Mouse (Mus musculus): ENCODE measurements at regions not wholly inside any gene's neighbourhood (a gene's known extent, or its start where the extent isn't known, plus 50 kb on each side); places are given as distances from the start of the nearest gene placed in this dataset.

- Histone ChIP-seq H3K4me2 (ENCODE audit: low read length) (no peak overlapping the region), H3K27ac (replicated peaks in 1 of 2; ENCODE audit: control insufficient read depth in 1 of 2, insufficient read depth in 1 of 2, low read depth in 2 of 2, low read length in 2 of 2) (no peak overlapping the region), H3K9ac (ENCODE audit: low read length) (no peak overlapping the region), H3K36me3 (ENCODE audit: control insufficient read depth, insufficient read depth, low read length) (no peaks in the 10 kb centered on the region), H3K4me3 (ENCODE audit: control insufficient read depth in 1 of 2, insufficient read depth in 1 of 2, low read depth in 1 of 2, low read length in 2 of 2) (no peak overlapping the region), H3K9me3 (ENCODE audit: control insufficient read depth, low read length) (peaks cover 8% of the 10 kb centered on the region), H3K27me3 (ENCODE audit: control insufficient read depth, insufficient read depth, low read length) (no peaks in the 10 kb centered on the region), H3K4me1 (ENCODE audit: control insufficient read depth in 2 of 2, insufficient read depth in 2 of 2, low read length in 2 of 2) (no peaks in the 10 kb centered on the region)
- ATAC-seq (ENCODE audit: insufficient number of reproducible peaks, insufficient read depth, low FRiP score, low read depth) = no peak
- WGBS = 80% methylated on average over 5 of the region's 5 CpGs
Measured at GRCm38 (mm10) chr10:66733631-66734030, 362.3 kb upstream of the Jmjd1c start.

GRCm38 (mm10) chr10:66734853-66735252, 361.1 kb upstream of the Jmjd1c start:
- no peaks in the 10 kb centered on the region for H3K27me3 ChIP-seq (ENCODE audit: control insufficient read depth, insufficient read depth, low read length)
- H3K4me3 ChIP-seq (ENCODE audit: control insufficient read depth in 1 of 2, insufficient read depth in 1 of 2, low read depth in 1 of 2, low read length in 2 of 2) = no peak overlapping the region
- H3K27ac ChIP-seq (replicated peaks in 1 of 2; ENCODE audit: control insufficient read depth in 1 of 2, insufficient read depth in 1 of 2, low read depth in 2 of 2, low read length in 2 of 2) = no peak overlapping the region
- H3K9me3 ChIP-seq (ENCODE audit: control insufficient read depth, low read length) = peaks cover 4% of the 10 kb centered on the region
- H3K9ac ChIP-seq (ENCODE audit: low read length) = no peak overlapping the region
- H3K36me3 ChIP-seq (ENCODE audit: control insufficient read depth, insufficient read depth, low read length) = no peaks in the 10 kb centered on the region
- H3K4me2 ChIP-seq (ENCODE audit: low read length) = no peak overlapping the region
- 53% methylated on average over 5 of the region's 5 CpGs for WGBS
- H3K4me1 ChIP-seq (ENCODE audit: control insufficient read depth in 2 of 2, insufficient read depth in 2 of 2, low read length in 2 of 2) = no peaks in the 10 kb centered on the region
- ATAC-seq (ENCODE audit: insufficient number of reproducible peaks, insufficient read depth, low FRiP score, low read depth) = no peak

- no peak for ATAC-seq (ENCODE audit: insufficient number of reproducible peaks, insufficient read depth, low FRiP score, low read depth)
- H3K27ac ChIP-seq (replicated peaks in 1 of 2; ENCODE audit: control insufficient read depth in 1 of 2, insufficient read depth in 1 of 2, low read depth in 2 of 2, low read length in 2 of 2) = no peak overlapping the region
- no peaks in the 10 kb centered on the region for H3K9me3 ChIP-seq (ENCODE audit: control insufficient read depth, low read length)
- no peak overlapping the region for H3K4me3 ChIP-seq (ENCODE audit: control insufficient read depth in 1 of 2, insufficient read depth in 1 of 2, low read depth in 1 of 2, low read length in 2 of 2)
- no peaks in the 10 kb centered on the region for H3K27me3 ChIP-seq (ENCODE audit: control insufficient read depth, insufficient read depth, low read length)
- H3K9ac ChIP-seq (ENCODE audit: low read length) = no peak overlapping the region
- no peaks in the 10 kb centered on the region for H3K4me1 ChIP-seq (ENCODE audit: control insufficient read depth in 2 of 2, insufficient read depth in 2 of 2, low read length in 2 of 2)
- no peaks in the 10 kb centered on the region for H3K36me3 ChIP-seq (ENCODE audit: control insufficient read depth, insufficient read depth, low read length)
- no peak overlapping the region for H3K4me2 ChIP-seq (ENCODE audit: low read length)
- WGBS = 66% methylated on average over 6 of the region's 7 CpGs
Measured at GRCm38 (mm10) chr10:66739017-66739416, 356.9 kb upstream of the Jmjd1c start.

GRCm38 (mm10) chr10:66741819-66742218, 354.1 kb upstream of the Jmjd1c start:
- Histone ChIP-seq H3K27ac (replicated peaks in 1 of 2; ENCODE audit: control insufficient read depth in 1 of 2, insufficient read depth in 1 of 2, low read depth in 2 of 2, low read length in 2 of 2) (no peak overlapping the region), H3K27me3 (ENCODE audit: control insufficient read depth, insufficient read depth, low read length) (no peaks in the 10 kb centered on the region), H3K36me3 (ENCODE audit: control insufficient read depth, insufficient read depth, low read length) (no peaks in the 10 kb centered on the region), H3K4me2 (ENCODE audit: low read length) (no peak overlapping the region), H3K9me3 (ENCODE audit: control insufficient read depth, low read length) (no peaks in the 10 kb centered on the region), H3K4me1 (ENCODE audit: control insufficient read depth in 2 of 2, insufficient read depth in 2 of 2, low read length in 2 of 2) (no peaks in the 10 kb centered on the region), H3K4me3 (ENCODE audit: control insufficient read depth in 1 of 2, insufficient read depth in 1 of 2, low read depth in 1 of 2, low read length in 2 of 2) (no peak overlapping the region), H3K9ac (ENCODE audit: low read length) (no peak overlapping the region)
- WGBS = 57% methylated on average over 3 of the region's 3 CpGs
- ATAC-seq (ENCODE audit: insufficient number of reproducible peaks, insufficient read depth, low FRiP score, low read depth) = no peak

GRCm38 (mm10) chr10:66743254-66743653, 352.7 kb upstream of the Jmjd1c start:
- Histone ChIP-seq H3K4me3 (ENCODE audit: control insufficient read depth in 1 of 2, insufficient read depth in 1 of 2, low read depth in 1 of 2, low read length in 2 of 2) (no peak overlapping the region), H3K27ac (replicated peaks in 1 of 2; ENCODE audit: control insufficient read depth in 1 of 2, insufficient read depth in 1 of 2, low read depth in 2 of 2, low read length in 2 of 2) (no peak overlapping the region), H3K27me3 (ENCODE audit: control insufficient read depth, insufficient read depth, low read length) (no peaks in the 10 kb centered on the region), H3K9ac (ENCODE audit: low read length) (no peak overlapping the region), H3K36me3 (ENCODE audit: control insufficient read depth, insufficient read depth, low read length) (no peaks in the 10 kb centered on the region), H3K9me3 (ENCODE audit: control insufficient read depth, low read length) (no peaks in the 10 kb centered on the region), H3K4me2 (ENCODE audit: low read length) (no peak overlapping the region), H3K4me1 (ENCODE audit: control insufficient read depth in 2 of 2, insufficient read depth in 2 of 2, low read length in 2 of 2) (no peaks in the 10 kb centered on the region)
- no peak for ATAC-seq (ENCODE audit: insufficient number of reproducible peaks, insufficient read depth, low FRiP score, low read depth)
- 85% methylated on average over 6 of the region's 6 CpGs for whole genome bisulfite sequencing

- WGBS = 95% methylated on average over 10 of the region's 10 CpGs
- no peak overlapping the region for H3K9ac ChIP-seq (ENCODE audit: low read length)
Measured at GRCm38 (mm10) chr10:66745871-66746270, 350.1 kb upstream of the Jmjd1c start.

GRCm38 (mm10) chr10:66752237-66752810, 343.6 kb upstream of the Jmjd1c start:
- no peaks in the 10 kb centered on the region for H3K27me3 ChIP-seq (ENCODE audit: control insufficient read depth, insufficient read depth, low read length)
- no peak for ATAC-seq (ENCODE audit: insufficient number of reproducible peaks, insufficient read depth, low FRiP score, low read depth)

More at GRCm38 (mm10) chr10:66745871-66746270, 350.1 kb upstream of the Jmjd1c start:
- no peak overlapping the region for H3K4me2 ChIP-seq (ENCODE audit: low read length)
- no peaks in the 10 kb centered on the region for H3K9me3 ChIP-seq (ENCODE audit: control insufficient read depth, low read length)
- ATAC-seq (ENCODE audit: insufficient number of reproducible peaks, insufficient read depth, low FRiP score, low read depth) = no peak
- H3K4me1 ChIP-seq (ENCODE audit: control insufficient read depth in 2 of 2, insufficient read depth in 2 of 2, low read length in 2 of 2) = no peaks in the 10 kb centered on the region
- H3K36me3 ChIP-seq (ENCODE audit: control insufficient read depth, insufficient read depth, low read length) = no peaks in the 10 kb centered on the region
- no peak overlapping the region for H3K27ac ChIP-seq (replicated peaks in 1 of 2; ENCODE audit: control insufficient read depth in 1 of 2, insufficient read depth in 1 of 2, low read depth in 2 of 2, low read length in 2 of 2)
- no peak overlapping the region for H3K4me3 ChIP-seq (ENCODE audit: control insufficient read depth in 1 of 2, insufficient read depth in 1 of 2, low read depth in 1 of 2, low read length in 2 of 2)
- no peaks in the 10 kb centered on the region for H3K27me3 ChIP-seq (ENCODE audit: control insufficient read depth, insufficient read depth, low read length)

GRCm38 (mm10) chr10:66756866-66757265, 339.1 kb upstream of the Jmjd1c start:
- Histone ChIP-seq H3K27me3 (ENCODE audit: control insufficient read depth, insufficient read depth, low read length) (no peaks in the 10 kb centered on the region), H3K9ac (ENCODE audit: low read length) (no peak overlapping the region), H3K27ac (replicated peaks in 1 of 2; ENCODE audit: control insufficient read depth in 1 of 2, insufficient read depth in 1 of 2, low read depth in 2 of 2, low read length in 2 of 2) (no peak overlapping the region), H3K36me3 (ENCODE audit: control insufficient read depth, insufficient read depth, low read length) (no peaks in the 10 kb centered on the region), H3K9me3 (ENCODE audit: control insufficient read depth, low read length) (no peaks in the 10 kb centered on the region), H3K4me3 (ENCODE audit: control insufficient read depth in 1 of 2, insufficient read depth in 1 of 2, low read depth in 1 of 2, low read length in 2 of 2) (no peak overlapping the region), H3K4me1 (ENCODE audit: control insufficient read depth in 2 of 2, insufficient read depth in 2 of 2, low read length in 2 of 2) (no peaks in the 10 kb centered on the region), H3K4me2 (ENCODE audit: low read length) (no peak overlapping the region)
- 81% methylated on average over 4 of the region's 4 CpGs for WGBS
- ATAC-seq (ENCODE audit: insufficient number of reproducible peaks, insufficient read depth, low FRiP score, low read depth) = no peak

More at GRCm38 (mm10) chr10:66752237-66752810, 343.6 kb upstream of the Jmjd1c start:
- 82% methylated on average over 7 of the region's 7 CpGs for WGBS
- Histone ChIP-seq H3K4me2 (ENCODE audit: low read length) (no peak overlapping the region), H3K4me3 (ENCODE audit: control insufficient read depth in 1 of 2, insufficient read depth in 1 of 2, low read depth in 1 of 2, low read length in 2 of 2) (no peak overlapping the region), H3K9me3 (ENCODE audit: control insufficient read depth, low read length) (no peaks in the 10 kb centered on the region), H3K27ac (replicated peaks in 1 of 2; ENCODE audit: control insufficient read depth in 1 of 2, insufficient read depth in 1 of 2, low read depth in 2 of 2, low read length in 2 of 2) (no peak overlapping the region), H3K9ac (ENCODE audit: low read length) (no peak overlapping the region), H3K4me1 (ENCODE audit: control insufficient read depth in 2 of 2, insufficient read depth in 2 of 2, low read length in 2 of 2) (no peaks in the 10 kb centered on the region), H3K36me3 (ENCODE audit: control insufficient read depth, insufficient read depth, low read length) (no peaks in the 10 kb centered on the region)
